Mouse (Mus musculus) G1E (cell line): ENCODE measurements around the gene Ankdd1b.

Experiments
- CTCF ChIP-seq: IDR thresholded peaks from 2 replicates; pipeline ENCODE4 v1.5.1; 2012; ENCODE audit warnings: low read depth, low read length, inconsistent platforms, mixed read lengths
- GATA1 ChIP-seq: IDR thresholded peaks from 2 replicates; pipeline ENCODE4 v1.6.1; 2012; ENCODE audit warnings: borderline replicate concordance, low read length, inconsistent platforms, mixed read lengths

DNA sequence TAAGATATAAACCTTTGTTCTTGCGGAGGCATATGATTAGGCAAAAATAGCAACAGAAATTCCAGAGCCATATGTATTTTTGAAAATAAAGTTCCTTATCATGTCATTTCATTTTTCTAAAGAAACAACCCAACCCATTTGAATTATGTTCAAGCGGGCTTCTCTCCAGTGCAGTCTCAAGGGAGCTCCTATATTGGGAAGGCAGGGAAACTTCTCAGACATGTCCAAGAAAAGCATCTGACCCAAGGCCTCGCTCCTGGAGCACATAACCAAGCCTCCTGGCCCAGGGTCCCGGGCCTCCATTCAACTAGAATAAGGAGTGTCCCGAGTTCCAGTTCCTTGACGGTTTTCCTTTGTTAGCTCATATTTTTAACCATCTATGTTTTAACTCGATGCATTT, 20.1 kb downstream of the Ankdd1b start:
- no peak for TF ChIP-seq CTCF
- TF ChIP-seq GATA1, result no peak
